Mouse (Mus musculus) spleen, adult 18-20 months (tissue): ENCODE results near the gene Ccdc43.
"Not testable (repeated sequence)": the region's sequence is repeated elsewhere in the genome, so short reads cannot be mapped to it uniquely, and the experiment has no call there.

Experiments used
- DNase-seq, 2 experiments: peaks; one replicate each; pipeline ENCODE4 v3.0.0; 2022; ENCODE audit warnings: mixed read lengths in 2 of 2

Ccdc43 gene

GRCm38 (mm10) chr11:102697338-102698017 is at the start of gene Ccdc43:
Ccdc43 (minus strand) TSS chr11:102697782.
- peak; percentile 72 to 89 for DNase-seq

DNA sequence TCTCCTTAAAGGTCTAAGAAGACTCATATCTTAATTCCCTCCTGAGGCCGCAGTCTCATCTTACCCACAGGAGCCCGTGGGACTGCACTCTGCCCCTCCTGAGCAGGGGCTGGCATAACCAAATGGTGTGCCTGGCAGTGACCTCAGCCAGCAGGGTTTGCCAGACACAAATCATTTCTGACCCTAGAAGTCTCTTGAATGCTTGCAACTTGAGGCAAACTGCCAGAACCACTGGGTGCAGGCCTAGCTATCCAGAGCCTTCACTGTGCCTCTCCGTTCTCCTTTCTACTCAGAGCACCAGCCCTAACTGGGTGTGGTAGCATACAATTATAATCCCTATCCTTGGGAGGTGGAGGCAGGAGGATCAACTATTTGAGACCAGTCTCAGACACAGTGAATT is 47.2 kb upstream of the Ccdc43 start:
- DNase-seq: no peak

DNA sequence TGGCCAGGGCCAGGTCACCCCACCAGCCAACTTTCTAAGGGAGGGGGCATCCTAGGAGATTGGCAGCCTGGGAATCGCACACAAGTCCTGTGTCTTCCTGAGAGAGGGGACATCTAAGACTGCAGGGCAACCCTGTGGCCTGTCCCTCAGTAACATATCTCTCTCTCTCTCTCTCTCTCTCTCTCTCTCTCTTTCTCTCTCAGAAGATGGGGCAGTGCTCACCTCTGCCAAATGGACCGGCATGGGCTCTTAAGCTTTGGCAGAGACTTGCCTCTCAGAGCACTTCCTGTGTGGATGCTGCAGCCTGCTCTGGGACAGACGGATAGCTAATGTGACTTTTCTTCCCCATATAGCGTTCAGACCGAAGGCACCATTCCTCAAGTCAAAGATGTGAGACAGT is 45.3 kb upstream of the Ccdc43 start:
- DNase-seq: no peak

- DNase-seq: no peak
Observed at GRCm38 (mm10) chr11:102742066-102742465, 44.5 kb upstream of the Ccdc43 start.

DNA sequence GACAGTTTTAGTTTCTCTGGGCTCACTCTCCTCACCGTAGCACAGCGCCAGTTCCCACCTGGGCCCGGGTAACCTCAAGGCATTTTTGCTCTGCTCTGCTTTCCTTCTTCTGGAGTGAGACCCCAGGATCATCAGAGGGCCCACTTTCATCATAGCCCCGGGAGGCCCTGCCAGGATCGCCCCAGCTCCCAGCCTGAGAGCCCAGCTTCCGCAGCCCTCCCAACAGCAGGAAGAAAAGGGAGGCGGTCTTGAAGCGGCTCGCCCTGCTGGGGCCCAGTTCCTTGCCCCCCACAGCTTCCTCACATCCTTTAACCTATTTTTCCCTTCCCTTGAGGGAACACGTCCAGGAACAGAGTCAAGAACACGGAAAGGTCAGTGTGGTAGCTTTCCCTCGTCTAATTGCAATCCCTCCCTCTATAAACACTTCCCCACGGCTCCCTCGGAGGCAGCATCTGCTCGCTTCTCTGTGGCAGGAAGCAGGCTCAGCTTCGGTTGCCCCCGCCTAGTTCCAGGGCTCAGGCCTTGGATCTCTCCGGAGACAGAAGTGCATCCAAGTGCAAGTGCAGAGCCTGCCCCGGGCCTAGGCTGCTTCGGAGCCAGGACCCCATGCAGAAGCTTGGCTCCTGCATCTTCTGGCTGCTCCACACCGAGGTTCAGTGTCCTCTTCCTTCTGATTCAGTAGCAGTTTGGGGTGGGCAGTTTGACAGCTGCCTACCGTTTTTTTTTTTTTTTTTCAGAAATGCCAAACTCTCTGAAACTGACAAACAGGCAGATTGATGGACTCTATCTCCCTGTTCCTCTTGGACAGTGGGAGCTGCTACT is 43.8 kb upstream of the Ccdc43 start:
- DNase-seq: no peak

DNA sequence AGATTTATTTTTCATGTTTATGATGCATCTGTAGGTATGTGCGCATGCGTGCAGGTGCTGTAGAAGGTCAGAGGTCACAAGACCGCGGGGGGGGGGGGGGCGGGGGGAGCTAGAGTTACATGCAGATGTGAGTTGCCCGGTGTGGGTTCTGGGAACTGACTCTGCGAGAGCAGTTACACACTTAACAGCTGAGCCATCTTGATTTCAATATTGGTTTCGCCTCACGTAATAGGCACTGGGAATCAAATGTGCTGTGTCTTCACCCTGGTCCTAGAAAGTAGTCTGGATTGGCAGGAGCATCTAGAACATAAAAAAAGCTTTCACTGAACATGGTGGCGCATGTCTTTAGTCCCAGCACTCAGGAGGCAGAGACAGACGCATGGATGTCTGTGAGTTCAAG is 43.1 kb upstream of the Ccdc43 start:
- DNase-seq: no peak

- DNase-seq: peak in 1 of 2 experiments; percentile 26
Observed at GRCm38 (mm10) chr11:102739278-102739966, 41.8 kb upstream of the Ccdc43 start.

DNA sequence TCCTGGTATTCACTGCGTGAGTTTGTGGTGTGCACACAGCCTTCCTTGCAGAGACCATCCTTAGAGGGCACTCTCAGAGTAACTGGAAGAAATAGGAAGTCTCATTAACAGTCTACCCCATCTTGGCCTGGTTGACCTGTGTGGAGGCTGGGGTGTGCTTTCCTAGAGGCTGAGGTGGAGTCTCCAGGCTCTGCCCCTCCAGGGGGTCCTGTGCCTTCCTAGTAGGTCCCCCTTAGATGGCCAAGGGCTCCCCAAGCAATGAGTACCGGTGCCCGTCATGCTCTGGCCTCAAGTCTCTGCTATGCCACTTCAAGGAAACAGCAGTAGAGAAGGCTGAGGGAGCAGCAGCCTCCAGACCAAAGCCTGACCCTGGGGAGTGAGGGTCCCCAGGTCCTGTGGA is 40.5 kb upstream of the Ccdc43 start:
- no peak for DNase-seq

DNA sequence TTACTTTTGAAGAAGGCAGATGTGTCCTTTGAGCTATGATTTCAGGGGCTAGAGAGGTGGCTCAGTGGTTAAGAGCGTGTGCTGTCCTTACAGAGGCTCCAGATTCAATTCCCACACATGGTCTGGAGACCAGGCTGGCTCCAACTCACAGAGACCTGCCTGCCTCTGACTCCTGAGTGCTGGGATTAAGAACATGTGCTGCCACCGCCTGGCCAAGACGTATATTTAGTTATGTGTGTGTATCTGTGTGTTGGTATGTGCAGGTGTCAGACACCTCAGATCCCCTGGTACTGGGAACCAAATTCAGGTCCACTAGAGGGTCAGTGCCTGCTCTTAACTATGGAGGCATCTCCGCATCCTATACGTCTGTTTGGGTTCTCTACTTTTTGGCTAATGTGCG is 37.4 kb upstream of the Ccdc43 start:
- DNase-seq: no peak

DNA sequence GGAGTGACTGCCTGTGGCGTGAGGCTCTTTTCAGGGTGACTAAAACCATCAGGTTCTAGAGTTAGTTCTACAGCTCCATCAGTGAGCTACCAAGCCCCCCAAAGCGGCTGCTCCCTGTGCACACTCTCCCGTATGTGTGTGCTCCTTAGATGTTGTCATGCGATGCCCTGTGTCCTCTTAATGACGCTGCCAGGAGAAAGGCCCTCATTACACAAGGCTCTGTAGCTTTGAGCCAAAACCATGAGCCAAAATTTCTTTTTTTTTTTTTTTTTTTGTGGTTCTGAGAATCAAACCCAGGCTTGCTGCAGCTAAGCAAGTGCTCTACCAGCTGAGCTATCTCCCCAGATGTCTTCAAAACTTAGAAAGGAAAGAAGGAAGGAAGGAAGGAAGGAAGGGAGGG is 35.6 kb upstream of the Ccdc43 start:
- DNase-seq: no peak

- no peak for DNase-seq
Observed at GRCm38 (mm10) chr11:102731366-102731765, 33.8 kb upstream of the Ccdc43 start.

DNA sequence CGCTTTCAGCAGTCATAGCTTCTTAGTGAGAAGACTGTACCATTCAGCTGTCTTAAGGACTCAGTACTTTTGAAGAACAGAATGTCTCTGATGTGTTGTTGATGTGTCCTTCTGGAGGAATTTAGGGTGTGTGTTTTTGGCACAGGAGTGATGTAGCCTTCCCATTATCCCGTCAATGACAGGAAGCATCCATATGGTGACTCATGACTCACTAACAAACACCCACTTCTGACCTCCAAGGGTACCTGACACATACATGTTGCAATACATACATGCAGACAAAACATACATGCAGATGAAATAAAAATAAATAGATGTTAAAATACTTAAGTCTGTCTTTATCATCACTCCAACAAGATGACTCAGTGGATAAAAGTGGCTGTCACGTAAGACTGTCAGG is 32.3 kb upstream of the Ccdc43 start:
- no peak for DNase-seq

DNA sequence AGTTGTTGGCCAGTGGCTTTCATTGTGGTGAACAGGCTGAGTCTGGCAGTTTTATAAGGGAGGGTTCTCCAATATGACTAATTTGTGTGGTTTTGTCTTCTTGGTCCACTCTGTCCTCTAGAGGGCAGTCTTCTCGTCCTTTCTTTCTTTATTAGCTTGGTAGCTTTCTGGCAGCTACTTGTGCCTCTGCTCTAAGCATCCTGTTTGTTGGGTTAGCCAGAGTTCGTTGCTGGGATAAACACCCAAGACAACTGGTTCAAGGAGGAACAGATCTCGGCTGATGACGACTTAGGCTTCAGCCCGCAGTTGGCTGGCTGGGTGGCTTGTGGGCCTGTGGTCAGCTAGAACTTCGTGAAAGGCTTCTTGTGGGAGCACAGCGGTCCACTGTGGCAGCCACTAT is 31.0 kb upstream of the Ccdc43 start:
- no peak for DNase-seq

- no peak for DNase-seq
Observed at GRCm38 (mm10) chr11:102725574-102725973, 28.0 kb upstream of the Ccdc43 start.

DNA sequence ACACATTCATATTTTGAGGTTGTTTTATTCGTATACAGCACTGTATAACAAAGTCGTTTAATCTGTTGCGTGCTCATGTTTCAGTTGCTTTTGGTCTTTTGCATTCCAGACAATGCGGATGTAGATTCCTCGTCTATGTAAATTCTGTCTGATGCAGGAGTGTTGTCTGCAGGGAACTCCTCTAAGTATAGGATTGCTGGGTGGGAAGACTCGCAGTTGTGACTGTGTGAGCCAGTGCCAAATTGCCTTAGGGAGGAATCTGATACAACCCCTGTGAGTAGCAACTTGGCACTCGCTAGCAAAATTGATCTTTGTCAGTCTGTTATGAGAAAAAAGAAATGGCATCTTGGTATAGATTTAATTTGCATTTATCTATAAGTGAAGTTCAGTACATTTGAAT is 18.6 kb upstream of the Ccdc43 start:
- DNase-seq: no peak

DNA sequence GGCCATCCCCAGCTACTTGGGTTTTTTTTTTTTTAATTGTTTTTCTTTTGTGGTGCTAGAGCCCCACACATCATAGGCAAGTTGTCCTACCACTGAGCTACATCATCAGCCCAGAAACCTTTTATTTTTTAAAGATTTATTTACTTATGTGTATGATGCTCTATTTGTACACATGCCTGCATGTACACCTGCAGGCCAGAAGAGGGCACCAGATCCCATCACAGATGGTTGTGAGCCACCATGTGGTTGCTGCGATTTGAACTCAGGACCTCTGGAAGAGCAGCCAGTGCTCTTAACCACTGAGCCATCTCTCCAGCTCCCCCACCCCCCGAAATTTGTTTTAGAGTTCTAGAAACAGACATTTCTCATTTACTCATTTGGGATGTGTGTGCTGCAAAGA is 17.0 kb upstream of the Ccdc43 start:
- not testable (repeated sequence) for DNase-seq

DNA sequence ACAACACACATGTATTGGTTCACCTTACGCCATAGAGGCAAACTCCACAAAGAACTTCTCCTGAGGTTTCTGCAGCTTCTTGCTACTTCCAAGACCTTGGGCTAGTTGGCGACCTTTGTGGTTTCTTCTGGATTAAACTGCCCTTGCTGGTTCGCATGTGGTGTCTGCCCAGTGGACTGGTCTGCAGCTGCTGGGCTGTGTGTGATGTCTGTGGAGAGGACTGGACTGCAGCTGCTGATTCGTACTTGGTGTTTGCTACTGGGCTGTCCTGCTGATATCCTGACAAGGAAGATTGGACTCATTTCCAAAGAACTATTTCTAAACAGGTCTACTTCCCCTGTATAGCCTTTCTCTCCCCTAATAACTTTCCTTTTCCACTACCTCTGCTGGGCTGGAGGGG is 14.8 kb upstream of the Ccdc43 start:
- no peak for DNase-seq

DNA sequence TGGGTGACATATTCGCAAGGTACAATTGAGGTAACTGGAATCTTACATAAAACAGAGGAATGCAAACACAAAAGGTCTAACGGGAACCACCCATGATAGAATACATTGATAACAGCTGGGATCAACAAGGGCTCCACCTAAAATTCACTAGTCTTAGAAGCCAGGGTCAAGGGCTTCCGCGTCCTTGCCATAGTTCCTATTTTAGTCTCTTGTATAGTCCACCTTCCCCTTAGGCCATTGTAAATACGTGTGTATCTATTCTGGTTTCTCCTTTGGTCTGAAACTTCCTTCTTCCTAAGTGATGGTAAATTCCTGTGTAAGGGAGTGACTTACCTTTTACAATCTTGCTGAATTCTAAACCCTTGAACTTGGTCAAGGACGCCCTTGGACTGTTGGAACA is 4.6 kb upstream of the Ccdc43 start:
- not testable (repeated sequence) for DNase-seq

DNA sequence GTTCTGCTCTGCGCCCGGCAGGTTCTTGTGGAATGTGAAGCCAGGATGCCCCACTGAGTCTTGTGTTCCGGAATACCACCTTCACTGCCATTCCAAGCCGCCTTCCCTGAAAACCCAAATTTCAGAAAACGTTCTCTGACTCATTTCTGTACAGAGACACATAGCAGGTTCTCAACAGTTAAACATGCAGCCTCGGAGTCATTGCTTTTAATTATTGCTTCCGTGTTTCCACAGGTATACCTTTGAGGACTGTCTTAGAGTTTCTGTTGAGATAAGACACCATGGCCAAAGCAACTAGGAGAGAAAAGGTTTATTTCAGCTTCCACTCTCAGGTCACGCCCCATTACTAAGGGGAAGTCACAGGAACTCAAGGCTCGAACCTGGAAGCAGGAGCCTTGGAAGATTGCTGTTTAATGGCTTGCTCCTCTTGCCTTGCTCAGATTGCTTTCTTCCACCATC is 465 bp upstream of the Ccdc43 start:
- no peak for DNase-seq

DNA sequence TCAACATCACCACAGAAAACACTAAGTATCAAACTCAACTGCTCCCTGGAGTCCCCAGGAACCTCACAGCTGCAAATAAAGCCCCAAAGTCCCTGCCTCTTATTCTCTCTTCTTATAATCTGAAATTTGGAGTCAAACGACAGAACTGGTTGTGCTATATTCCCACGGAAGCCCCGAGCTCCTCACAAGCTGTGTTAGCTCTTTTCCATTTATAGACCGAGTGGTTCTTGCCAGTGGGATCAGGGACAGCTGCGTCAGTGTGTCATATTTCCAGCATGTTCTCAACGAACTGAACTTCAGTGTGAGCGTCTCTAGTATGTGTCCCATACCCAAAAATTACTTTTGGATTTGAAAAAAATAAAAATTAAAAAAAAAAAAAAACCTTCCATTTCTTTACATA is 2.3 kb downstream of the Ccdc43 start:
- DNase-seq: no peak

DNA sequence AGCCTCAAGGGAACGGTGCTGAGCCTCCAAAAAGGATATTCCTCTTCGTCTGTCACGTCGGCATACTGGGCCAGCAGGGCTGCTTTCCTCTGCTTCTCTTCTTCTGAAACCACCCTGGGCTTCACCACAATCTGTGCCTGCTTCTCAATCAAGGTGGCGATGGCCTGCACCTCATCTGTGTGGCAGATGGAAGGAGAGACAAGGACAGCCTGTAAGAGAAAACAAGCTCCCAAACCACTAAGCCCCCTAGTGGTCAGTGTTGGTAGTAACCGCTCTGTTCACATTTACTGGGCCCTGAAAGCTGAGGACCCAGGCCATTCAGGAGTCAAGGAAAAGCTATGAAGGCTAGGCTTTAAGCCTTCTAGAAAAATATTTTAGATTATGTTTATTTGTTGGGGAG is 7.4 kb downstream of the Ccdc43 start:
- DNase-seq: peak; percentile 9 to 64

DNA sequence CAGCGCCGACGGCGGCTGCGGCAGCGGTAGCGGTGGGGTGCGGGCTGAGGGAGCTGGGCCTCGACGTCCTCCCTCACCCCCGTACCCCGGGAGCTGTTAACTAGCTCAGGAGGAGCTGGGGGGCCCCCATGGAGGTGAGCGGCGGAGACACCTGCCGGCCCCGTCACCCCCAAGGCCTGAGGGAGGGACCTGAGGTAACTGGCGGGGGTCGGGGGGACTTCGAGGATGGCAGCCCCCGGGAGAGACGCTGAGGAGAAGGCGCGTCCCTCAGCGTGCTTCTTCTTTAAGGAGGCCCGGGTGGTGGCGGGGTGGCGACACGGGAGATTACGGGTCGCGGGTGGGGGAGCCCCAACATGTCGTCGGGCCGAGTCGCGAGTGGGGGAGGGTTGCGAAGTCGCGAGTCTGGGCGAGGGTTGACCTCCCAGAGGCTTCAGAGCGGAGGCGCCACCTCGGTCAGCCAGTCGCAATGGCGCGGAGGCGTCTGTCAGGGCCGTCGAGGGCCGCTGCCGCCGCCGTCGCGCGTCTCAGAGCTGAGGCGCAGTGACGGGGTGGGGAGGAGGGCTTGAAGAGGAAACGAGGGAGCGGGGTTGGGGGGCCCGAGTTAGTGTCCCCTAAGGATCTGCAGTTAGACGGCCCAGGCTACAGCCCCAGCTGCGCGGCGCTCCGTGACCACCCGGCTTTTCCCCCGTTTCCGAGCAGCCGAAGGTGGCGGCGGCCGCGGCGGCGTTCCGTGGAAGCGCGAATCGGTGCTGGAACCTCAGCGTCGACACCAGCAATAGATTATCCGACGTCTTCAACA is 31.7 kb downstream of the Ccdc43 start:
- DNase-seq: no peak

DNA sequence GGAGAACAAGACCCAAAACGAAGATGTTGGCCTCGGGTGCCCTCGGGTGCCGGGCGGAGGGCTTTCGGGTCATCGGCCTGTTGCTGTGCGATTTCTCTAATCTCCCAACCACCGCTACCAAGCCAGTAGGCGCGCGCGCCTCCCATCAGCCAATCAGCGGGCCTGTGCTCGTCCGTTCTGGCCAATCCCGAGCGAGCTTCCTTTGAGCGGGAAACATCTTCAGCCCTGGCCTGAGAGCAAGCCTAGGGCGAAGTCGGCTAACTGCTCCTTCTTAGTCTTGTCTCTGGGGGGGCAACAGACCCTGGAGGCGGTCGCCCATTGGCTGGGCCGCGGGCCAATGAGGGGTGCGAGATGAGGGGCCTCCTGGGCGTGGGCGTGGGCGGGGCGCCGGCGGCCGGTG is 32.4 kb downstream of the Ccdc43 start:
- DNase-seq: no peak
